Mouse (Mus musculus) heart, adult 11 months (tissue): ENCODE data around the gene Fscn1.

Experiments
- DNase-seq: peaks from one replicate; pipeline ENCODE4 v3.0.0; 2022

Gene Fscn1

GRCm38 (mm10) chr5:142976516-142976915, 16.4 kb downstream of the Fscn1 start:
- DNase-seq: peak; percentile 93

DNA sequence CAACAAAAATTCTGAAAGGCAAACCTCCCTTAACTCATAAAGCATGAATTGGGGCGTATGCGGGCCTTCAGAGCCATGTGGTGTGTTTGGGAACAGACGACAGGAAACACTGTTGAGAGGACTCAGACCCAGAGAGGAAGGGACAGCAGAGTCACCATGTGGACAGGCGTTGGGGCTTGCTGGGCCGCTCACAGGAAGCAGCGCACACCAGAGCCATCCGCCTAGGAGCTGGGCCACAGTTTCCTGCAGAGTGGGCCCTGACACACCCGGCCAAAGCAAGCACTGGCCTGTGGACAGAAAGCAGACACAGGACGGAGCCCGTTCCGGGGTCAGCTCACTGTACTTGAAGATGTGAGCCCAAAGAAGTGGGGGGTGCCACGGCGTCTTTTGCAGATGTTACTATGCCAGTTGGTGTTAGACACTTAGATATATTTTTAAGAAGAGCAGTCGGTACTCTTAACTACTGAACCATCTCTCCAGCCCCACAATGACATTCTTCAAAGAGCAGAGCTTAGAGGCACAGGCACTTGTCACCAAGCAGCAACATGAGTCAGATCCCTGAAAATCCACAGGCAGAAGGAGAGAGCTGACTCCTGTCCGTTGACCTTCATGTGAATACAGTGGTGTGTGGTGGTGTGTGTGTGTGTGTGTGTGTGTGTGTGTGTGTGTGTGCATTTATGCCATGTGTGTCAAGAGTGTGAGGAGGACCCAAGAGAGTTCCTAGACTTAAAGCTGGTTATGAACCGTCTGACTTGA, 22.1 kb downstream of the Fscn1 start:
- DNase-seq: peak; percentile 97

DNA sequence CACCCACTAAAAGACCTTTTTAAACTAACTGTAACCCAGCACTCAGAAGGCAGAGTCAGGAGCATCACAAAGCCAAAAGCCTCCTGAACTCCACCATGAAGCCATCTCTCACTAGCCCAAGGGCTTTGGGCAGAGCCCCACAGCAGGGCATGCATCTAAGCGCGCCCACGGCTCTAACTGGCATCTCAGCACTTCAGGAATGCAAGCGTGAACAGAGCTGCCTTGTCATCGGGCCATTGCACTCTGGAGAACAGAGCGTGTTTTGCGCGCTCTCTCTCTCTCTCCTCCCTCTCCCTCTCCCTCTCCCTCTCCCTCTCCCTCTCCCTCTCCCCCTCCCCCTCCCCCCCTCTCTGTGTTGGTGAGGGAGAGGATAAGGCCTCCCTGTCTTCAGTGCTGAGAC, 23.0 kb downstream of the Fscn1 start:
- no peak for DNase-seq

DNA sequence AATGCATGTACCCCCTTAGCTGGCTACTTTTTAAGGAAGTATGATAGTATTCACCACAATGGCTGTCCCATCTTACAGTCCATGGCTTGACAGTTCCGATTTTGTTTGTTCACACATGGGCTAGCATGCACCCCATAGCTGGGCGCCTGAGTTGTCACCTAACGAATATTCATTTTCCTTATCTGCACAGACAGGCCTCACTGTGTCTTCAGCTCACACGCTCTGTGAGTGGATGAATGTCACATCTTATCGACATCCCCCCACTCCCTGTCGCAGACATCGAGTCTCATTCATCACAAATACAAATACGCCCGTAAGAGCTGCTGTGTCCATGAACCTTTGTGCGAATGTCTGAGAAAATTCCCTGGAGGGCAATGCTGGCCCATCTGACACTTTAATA, 24.1 kb downstream of the Fscn1 start:
- DNase-seq: no peak

- no peak for DNase-seq
Observed at GRCm38 (mm10) chr5:142988520-142988919, 28.4 kb downstream of the Fscn1 start.

DNA sequence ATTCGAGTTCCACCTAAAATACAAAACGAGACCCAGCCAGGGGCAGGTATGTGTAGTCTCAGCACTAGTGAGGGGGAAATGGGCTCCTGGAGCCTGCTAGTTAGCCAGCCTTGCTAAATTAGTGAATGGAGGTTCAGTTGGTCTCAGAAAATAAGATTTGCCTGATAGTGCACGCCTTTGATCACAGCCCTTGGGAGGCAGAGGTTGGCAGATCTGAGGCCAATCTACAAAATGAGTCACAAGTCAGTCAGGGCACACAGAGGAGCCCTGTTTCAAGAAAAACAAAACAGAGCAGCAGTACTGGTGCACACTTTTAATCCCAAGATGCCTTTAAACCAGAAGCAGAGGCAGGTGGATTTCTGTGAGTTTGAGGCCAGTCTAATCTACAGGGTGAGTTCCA, 29.0 kb downstream of the Fscn1 start:
- DNase-seq: no peak

DNA sequence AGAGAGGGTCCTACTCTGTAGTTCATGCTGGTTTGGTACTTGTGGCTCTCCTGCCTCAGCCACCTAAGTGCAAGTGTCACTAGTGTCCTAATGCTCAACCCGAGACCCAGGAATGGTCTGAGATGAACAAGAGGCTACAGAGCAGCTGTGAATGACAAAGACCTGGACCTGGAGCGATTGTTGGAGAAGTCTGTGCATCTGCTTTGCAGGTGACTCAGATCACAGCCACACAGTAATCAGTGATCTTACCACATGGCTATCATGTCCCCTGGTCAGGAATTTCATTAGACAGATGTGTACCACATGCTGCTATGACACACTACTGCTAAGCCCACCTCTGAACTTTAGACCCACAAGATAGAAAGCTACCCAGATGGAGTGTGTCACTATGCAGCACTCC, 34.6 kb downstream of the Fscn1 start:
- no peak for DNase-seq

- DNase-seq: no peak
Observed at GRCm38 (mm10) chr5:142997526-142997925, 37.4 kb downstream of the Fscn1 start.

GRCm38 (mm10) chr5:142998171-142998570, 38.0 kb downstream of the Fscn1 start:
- DNase-seq: peak; percentile 96

GRCm38 (mm10) chr5:143000091-143000490, 39.9 kb downstream of the Fscn1 start:
- DNase-seq: no peak

DNA sequence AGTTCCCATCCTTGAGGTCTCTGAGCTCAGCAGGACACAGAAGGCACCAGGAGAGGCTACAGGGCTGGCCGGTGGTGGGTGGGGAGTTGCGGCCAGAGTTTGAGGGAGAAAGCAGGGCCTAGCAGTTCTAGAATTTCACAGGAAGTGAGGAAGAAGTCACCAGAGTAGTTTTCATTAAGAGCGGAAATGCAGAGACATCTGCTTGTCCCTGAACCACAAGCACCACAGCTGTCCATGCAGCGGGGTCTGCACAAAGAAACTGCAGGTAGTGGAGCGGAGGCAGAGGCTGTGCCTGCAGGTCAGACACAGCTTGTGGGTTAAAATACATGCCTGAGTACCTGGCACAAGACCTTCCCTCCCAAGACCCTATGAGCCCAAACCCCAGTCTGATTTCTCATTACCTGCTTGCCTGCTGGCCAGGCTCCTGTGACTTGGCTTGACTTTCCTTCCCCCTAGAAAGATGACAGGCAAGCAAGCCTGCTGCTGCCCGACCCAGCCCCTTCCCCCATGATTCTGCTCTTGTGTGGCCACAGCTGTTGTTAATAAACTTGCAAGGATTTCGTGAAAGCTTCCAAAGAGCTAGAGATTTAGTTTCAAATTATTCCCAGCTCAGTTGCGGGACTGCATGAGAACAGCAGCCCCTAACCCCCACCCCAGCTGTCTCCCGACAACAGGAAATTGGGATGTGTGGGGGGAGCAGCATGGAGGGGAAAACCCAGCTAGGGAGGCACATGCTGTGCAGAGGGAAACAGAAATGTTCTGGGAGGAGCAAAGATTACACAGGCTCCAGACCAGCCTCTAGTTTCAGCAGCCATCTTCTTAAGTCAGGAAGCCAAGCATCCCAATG, 40.7 kb downstream of the Fscn1 start:
- peak; percentile 95 for DNase-seq

GRCm38 (mm10) chr5:143009383-143009782, 49.2 kb downstream of the Fscn1 start:
- DNase-seq: no peak

- DNase-seq: peak; percentile 95
Observed at GRCm38 (mm10) chr5:143017401-143017800, 57.3 kb downstream of the Fscn1 start.
